Mouse (Mus musculus) central nervous system, embryonic 14 days (tissue): ENCODE results near the gene Rhox4g. TPM values are rescaled to one million over a fixed set of nuclear protein-coding genes. Genes with fewer than 3 reads are reported as not detected.

Experiments used
- polyA plus RNA-seq: library from polyadenylated mRNA; depleted of rRNA; stranded (reverse); fragments of >200 nt; gene quantifications from 2 replicates; pipeline ENCODE4 v1.2.3, GENCODE M21; 2012; rRNA removed

Rhox4g gene
- not detected in 2 replicates for polyA plus RNA-seq

GRCm38 (mm10) chrX:37651227-37651626, at the start of gene Rhox4g:
Gene Rhox4g (minus strand): TSS chrX:37651327.

GRCm38 (mm10) chrX:37673177-37673576, 22.1 kb upstream of the Rhox4g start, which contains the start of gene Rhox2h:
Gene Rhox2h (minus strand): TSS chrX:37673277.

GRCm38 (mm10) chrX:37668664-37669063, 17.5 kb upstream of the Rhox4g start, which contains the start of gene Rhox3h:
Gene Rhox3h (minus strand): TSS chrX:37668764.

DNA sequence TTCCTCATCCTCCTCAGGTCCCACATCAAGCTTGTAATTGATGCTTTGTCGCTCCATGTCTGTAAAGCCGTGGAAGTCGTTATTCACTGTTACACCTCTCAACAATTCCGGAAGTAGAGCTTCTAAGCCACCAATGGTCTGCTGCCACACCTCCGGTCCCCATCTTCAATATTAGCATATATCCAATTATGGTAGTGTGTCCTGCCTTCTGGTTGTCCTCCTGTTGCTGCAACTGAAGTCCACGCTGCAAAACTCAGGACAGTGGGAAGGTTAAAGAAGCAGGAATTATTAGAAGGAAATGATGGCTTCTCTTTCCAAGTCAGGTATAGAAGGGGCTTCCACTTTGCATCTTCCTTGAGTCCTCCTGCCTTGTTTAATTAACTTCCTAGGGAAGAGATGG, 7.8 kb downstream of the Rhox4g start, which contains the start of gene Rhox2g:
Rhox2g (minus strand) TSS at position 101 of the 400 bp plus-strand sequence.

DNA sequence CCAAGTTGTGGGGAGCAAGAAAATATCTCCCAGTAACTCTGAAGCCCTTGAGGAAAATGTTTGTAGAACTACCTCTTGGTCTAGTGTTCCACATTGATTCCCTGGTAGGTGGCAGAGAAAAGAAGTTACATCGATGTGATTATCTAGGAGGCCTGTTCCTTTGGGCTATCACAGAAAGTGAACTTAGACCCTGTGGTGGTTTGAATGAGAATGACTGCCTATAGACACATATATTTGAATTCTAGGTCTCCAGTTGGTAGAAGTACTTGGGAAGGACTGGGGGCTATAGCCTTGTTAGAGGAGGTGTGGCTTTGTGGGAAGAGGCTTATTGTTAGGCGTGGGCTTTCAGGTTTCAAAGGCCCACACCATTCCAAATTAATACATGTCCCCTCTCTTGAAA, 22.6 kb downstream of the Rhox4g start, which contains the start of gene Rhox3g:
Rhox3g (minus strand) TSS at position 101 of the 400 bp plus-strand sequence.

GRCm38 (mm10) chrX:37607604-37608003, 43.5 kb downstream of the Rhox4g start, which contains the start of gene Rhox4f:
Gene Rhox4f (minus strand): TSS chrX:37607704.

Other genes with a start within 250 kb of the Rhox4g start
- gene Rhox2b, start 239.3 kb downstream of the Rhox4g start, polyA plus RNA-seq = not detected in 2 replicates
- 0.28 TPM in 1 of 2 replicates, not detected in the other for gene Rhox4b, start 218.8 kb downstream of the Rhox4g start, polyA plus RNA-seq
- gene Rhox2c, start 197.6 kb downstream of the Rhox4g start, polyA plus RNA-seq = 0.21 TPM in 1 of 2 replicates, not detected in the other
- gene Rhox3c, start 192.7 kb downstream of the Rhox4g start, polyA plus RNA-seq = not detected in 2 replicates
- not detected in 2 replicates for gene Rhox4c, start 171.0 kb downstream of the Rhox4g start, polyA plus RNA-seq
- gene Rhox2d, start 157.9 kb downstream of the Rhox4g start, polyA plus RNA-seq = not detected in 2 replicates
- not detected in 2 replicates for gene Rhox4d, start 137.0 kb downstream of the Rhox4g start, polyA plus RNA-seq
- not detected in 2 replicates for gene Rhox2e, start 120.9 kb downstream of the Rhox4g start, polyA plus RNA-seq
- gene Rhox3e, start 109.3 kb downstream of the Rhox4g start, polyA plus RNA-seq = not detected in 2 replicates
- gene Rhox4e, start 93.9 kb downstream of the Rhox4g start, polyA plus RNA-seq = not detected in 2 replicates
- not detected in 2 replicates for gene Rhox2f, start 79.9 kb downstream of the Rhox4g start, polyA plus RNA-seq
- not detected in 2 replicates for gene Rhox3f, start 70.3 kb downstream of the Rhox4g start, polyA plus RNA-seq
- gene Rhox4f, start 43.6 kb downstream of the Rhox4g start, polyA plus RNA-seq = not detected in 2 replicates
- not detected in 2 replicates for gene Rhox3g, start 22.7 kb downstream of the Rhox4g start, polyA plus RNA-seq
- not detected in 2 replicates for gene Rhox2g, start 7.9 kb downstream of the Rhox4g start, polyA plus RNA-seq
- gene Rhox3h, start 17.4 kb upstream of the Rhox4g start, polyA plus RNA-seq = not detected in 2 replicates
- not detected in 2 replicates for gene Rhox2h, start 21.9 kb upstream of the Rhox4g start, polyA plus RNA-seq
- 0.34 and 0.35 TPM in 2 replicates for gene Rhox5, start 153.5 kb upstream of the Rhox4g start, polyA plus RNA-seq
- gene Rhox6, start 175.6 kb upstream of the Rhox4g start, polyA plus RNA-seq = not detected in 2 replicates
- not detected in 2 replicates for gene Rhox7a, start 180.4 kb upstream of the Rhox4g start, polyA plus RNA-seq
- gene Rhox8, start 227.6 kb upstream of the Rhox4g start, polyA plus RNA-seq = not detected in 2 replicates
- not detected in 2 replicates for gene Rhox7b, start 245.9 kb upstream of the Rhox4g start, polyA plus RNA-seq